In the genomic region with DNA sequence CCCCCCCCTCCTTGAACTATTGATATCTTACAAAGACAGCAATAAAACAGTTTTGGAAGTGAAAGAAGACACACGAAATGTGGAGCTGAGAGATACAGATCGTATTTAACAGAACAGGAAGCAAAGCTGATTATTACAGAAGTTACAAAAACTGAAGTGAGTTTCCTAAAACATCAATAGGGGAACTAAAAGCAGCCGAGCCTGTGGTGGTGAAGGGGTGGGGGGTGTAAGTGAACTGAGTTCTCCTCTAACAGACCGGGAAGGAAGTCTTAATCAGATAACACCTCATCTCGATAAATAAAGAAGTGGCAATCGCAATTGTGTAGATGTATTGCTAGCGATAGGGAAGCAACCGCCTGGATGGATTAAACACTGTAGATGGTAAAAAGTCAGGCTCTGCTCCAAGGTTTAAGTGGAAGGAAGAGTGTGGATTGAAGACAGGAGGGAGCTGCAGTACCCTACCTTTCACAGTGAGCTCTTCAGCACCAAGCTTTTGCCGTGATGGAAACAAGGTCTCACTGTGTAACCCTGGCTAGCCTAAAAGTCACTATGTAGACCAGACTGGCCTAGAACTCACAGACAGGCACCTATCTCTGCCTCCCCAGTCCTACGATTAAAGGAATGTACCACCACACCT, we compare ENCODE assay signal across 13 mouse cellular contexts. TPM values are rescaled to one million over a fixed set of nuclear protein-coding genes. Genes with fewer than 3 reads are reported as not detected.
A peak's percentile ranks its signal among the peaks of the same experiment; 100 is the strongest.
DNase-seq lines count a peak whose midpoint lies in the region; ATAC-seq and TF ChIP-seq lines count a peak whose summit lies in the region.
"Had no signal": no experiment of that assay in that cellular context is flagged by ENCODE, and none has a peak within 500 bp of the region (broad histone marks: within the 10 kb centered on the region; RNA-seq: fewer than 3 reads in every experiment).

No protein-coding gene starts in this region.

- peak overlapping the region; percentile 29 for H3K9ac ChIP-seq in MEL (ENCODE audit: control insufficient read depth, low read depth, low read length, poor library complexity, severe bottlenecking)
- no peak overlapping the region for H3K9ac ChIP-seq in lung, embryonic 15.5 days
- H3K9ac ChIP-seq in midbrain, embryonic 13.5 days (replicated peaks) = no peak overlapping the region
- H3K9ac ChIP-seq: heart, embryonic 12.5 days; limb, embryonic 12.5 days; stomach, embryonic 15.5 days had no signal

- no peaks in the 10 kb centered on the region for H3K9me3 ChIP-seq in MEL (replicated peaks; ENCODE audit: insufficient read depth, low read length)
- H3K9me3 ChIP-seq in lung, embryonic 15.5 days = no peaks in the 10 kb centered on the region
- H3K9me3 ChIP-seq in midbrain, embryonic 13.5 days = no peaks in the 10 kb centered on the region
- H3K9me3 ChIP-seq: limb, embryonic 12.5 days; stomach, embryonic 15.5 days had no signal

- peaks cover 12 to 21% of the 10 kb centered on the region in 2 experiments for H3K4me1 ChIP-seq in MEL (ENCODE audit: control insufficient read depth in 1 of 2, insufficient read depth in 2 of 2, low read length in 2 of 2)
- H3K4me1 ChIP-seq in lung, embryonic 15.5 days = 0 out of 2 replicates have a peak, but pooled peaks cover 4% of the 10 kb centered on the region
- H3K4me1 ChIP-seq in midbrain, embryonic 13.5 days (replicated peaks) = no peaks in the 10 kb centered on the region
- H3K4me1 ChIP-seq: heart, embryonic 12.5 days; limb, embryonic 12.5 days; stomach, embryonic 15.5 days had no signal

- TF ChIP-seq CTCF in MEL (IDR thresholded peaks at IDR 0.05 in 2 of 3, conservative IDR thresholded peaks at IDR 0.05 in 1 of 3; ENCODE audit: control insufficient read depth in 1 of 3, insufficient read depth in 1 of 3, low read depth in 2 of 3, low read length in 3 of 3, poor library complexity in 1 of 3, severe bottlenecking in 1 of 3) = no peak

- peak; percentile 87 to 95 for TF ChIP-seq EP300 in MEL (IDR thresholded peaks at IDR 0.05; ENCODE audit: low read depth in 1 of 2, low read length in 2 of 2)

- peak; percentile 64 for ATAC-seq in lung, embryonic 15.5 days (ENCODE audit: borderline replicate concordance, extremely low read depth, low FRiP score, low TSS enrichment)
- peak; percentile 83 for ATAC-seq in neutrophil, adult 5-6 weeks (ENCODE audit: extremely low read depth, insufficient number of reproducible peaks, low FRiP score, poor library complexity, severe bottlenecking)
- no peak for ATAC-seq in midbrain, embryonic 13.5 days
- ATAC-seq: forebrain, embryonic 16.5 days had no signal

- 32% methylated on average over 10 of the region's 10 CpGs for WGBS in lung, embryonic 15.5 days
- 86% methylated on average over 10 of the region's 10 CpGs for WGBS in midbrain, embryonic 13.5 days

- DNase-seq in 416B (ENCODE audit: low read depth) (peak; percentile 89), MEL (ENCODE audit: low read depth, low spot score) (peak; percentile 93)
- DNase-seq in layer of hippocampus, adult 8-10 months (ENCODE audit: low spot score in 2 of 2) = no peak
- DNase-seq in cerebellum, adult 8-10 months = no peak
- DNase-seq in kidney, adult 11 months = no peak
- DNase-seq: kidney, adult 9 months had no signal

- peak overlapping the region; percentile 93 for H3K27ac ChIP-seq in MEL (ENCODE audit: control insufficient read depth, low read depth, low read length)
- no peak overlapping the region for H3K27ac ChIP-seq in lung, embryonic 15.5 days
- no peak overlapping the region for H3K27ac ChIP-seq in midbrain, embryonic 13.5 days
- H3K27ac ChIP-seq: limb, embryonic 12.5 days; stomach, embryonic 15.5 days had no signal

- H3K4me2 ChIP-seq in lung, embryonic 15.5 days = no peak overlapping the region
- no peak overlapping the region for H3K4me2 ChIP-seq in midbrain, embryonic 13.5 days (replicated peaks)
- H3K4me2 ChIP-seq: heart, embryonic 12.5 days; limb, embryonic 12.5 days; stomach, embryonic 15.5 days had no signal

- no peaks in the 10 kb centered on the region for H3K27me3 ChIP-seq in MEL (ENCODE audit: control insufficient read depth in 1 of 2, insufficient read depth in 2 of 2, low read length in 2 of 2)
- H3K27me3 ChIP-seq in lung, embryonic 15.5 days = no peaks in the 10 kb centered on the region
- H3K27me3 ChIP-seq in midbrain, embryonic 13.5 days = no peaks in the 10 kb centered on the region
- H3K27me3 ChIP-seq: heart, embryonic 12.5 days; limb, embryonic 12.5 days; stomach, embryonic 15.5 days had no signal

- H3K79me2 ChIP-seq in MEL (ENCODE audit: control insufficient read depth, insufficient read depth, low read length, poor library complexity) = no peaks in the 10 kb centered on the region

- TF ChIP-seq RAD21 in MEL (IDR thresholded peaks at IDR 0.05; ENCODE audit: low read depth, low read length) = no peak

- H3K4me3 ChIP-seq in MEL (ENCODE audit: control insufficient read depth in 1 of 2, insufficient read depth in 1 of 2, low read depth in 2 of 2, low read length in 2 of 2) = peak overlapping the region; percentile 17 to 56
- H3K4me3 ChIP-seq in lung, embryonic 15.5 days = no peak overlapping the region
- no peak overlapping the region for H3K4me3 ChIP-seq in midbrain, embryonic 13.5 days (replicated peaks)
- H3K4me3 ChIP-seq: heart, embryonic 12.5 days; limb, embryonic 12.5 days; stomach, embryonic 15.5 days had no signal

- TF ChIP-seq POLR2A in MEL (IDR thresholded peaks at IDR 0.05; ENCODE audit: control insufficient read depth in 1 of 2, insufficient read depth in 1 of 2, low read depth in 1 of 2, low read length in 2 of 2, poor library complexity in 1 of 2) = peak in 1 of 2 experiments; percentile 43; a peak in 1 of 4 replicates

- H3K36me3 ChIP-seq in MEL (ENCODE audit: control insufficient read depth in 1 of 2, insufficient read depth in 2 of 2, low read length in 2 of 2) = peaks cover 0 to 33% of the 10 kb centered on the region in 2 experiments; a peak in 2 of 4 replicates
- no peaks in the 10 kb centered on the region for H3K36me3 ChIP-seq in lung, embryonic 15.5 days
- no peaks in the 10 kb centered on the region for H3K36me3 ChIP-seq in midbrain, embryonic 13.5 days
- H3K36me3 ChIP-seq: heart, embryonic 12.5 days; limb, embryonic 12.5 days; stomach, embryonic 15.5 days had no signal

TF ChIP-seq in MEL, 35 proteins besides CTCF, POLR2A, EP300 and RAD21 (continues in another document):
- TF ChIP-seq MYC (IDR thresholded peaks at IDR 0.05; ENCODE audit: low read depth, low read length) (no peak), ELF1 (IDR thresholded peaks at IDR 0.05; ENCODE audit: low read depth, low read length) (0 out of 2 replicates have a peak, but pooled peaks have one; percentile 39), MXI1 (IDR thresholded peaks at IDR 0.05; ENCODE audit: low read depth, low read length) (peak; percentile 45), POLR2AphosphoS2 (IDR thresholded peaks at IDR 0.05; ENCODE audit: low read length) (no peak), HCFC1 (IDR thresholded peaks at IDR 0.05; ENCODE audit: low read depth, low read length) (peak; percentile 40; the same call in 1 of the 2 replicates), SMC3 (IDR thresholded peaks at IDR 0.05; ENCODE audit: low read depth, low read length) (no peak), ZC3H11A (IDR thresholded peaks at IDR 0.05; ENCODE audit: low read depth, low read length) (no peak), POLR2AphosphoS5 (IDR thresholded peaks at IDR 0.05; ENCODE audit: borderline replicate concordance, low read depth, low read length) (no peak), UBTF (IDR thresholded peaks at IDR 0.05; ENCODE audit: borderline replicate concordance, insufficient read depth, low read depth, low read length) (no peak), CHD1 (IDR thresholded peaks at IDR 0.05; ENCODE audit: low read depth, low read length) (peak; percentile 46; the same call in 1 of the 2 replicates), GATA1 (IDR thresholded peaks at IDR 0.05; ENCODE audit: low read depth, low read length) (peak; percentile 89), CHD2 (IDR thresholded peaks at IDR 0.05; ENCODE audit: low read length) (peak; percentile 70), MAX (IDR thresholded peaks at IDR 0.05; ENCODE audit: low read length) (peak; percentile 40; the same call in 1 of the 2 replicates), NRF1 (IDR thresholded peaks at IDR 0.05; ENCODE audit: insufficient read depth, low read depth, low read length, poor library complexity, severe bottlenecking) (no peak), USF1 (IDR thresholded peaks at IDR 0.05; ENCODE audit: low read depth, low read length) (no peak), MAZ (IDR thresholded peaks at IDR 0.05; ENCODE audit: low read depth, low read length) (peak; percentile 94), ZMIZ1 (IDR thresholded peaks at IDR 0.05; ENCODE audit: low read depth, low read length) (0 out of 2 replicates have a peak, but pooled peaks have one; percentile 55), KAT2A (conservative IDR thresholded peaks at IDR 0.05; ENCODE audit: low read depth, low read length) (no peak), NELFE (IDR thresholded peaks at IDR 0.05; ENCODE audit: low read depth, low read length) (peak; percentile 30; the same call in 1 of the 2 replicates), TCF12 (IDR thresholded peaks at IDR 0.05; ENCODE audit: low read depth, low read length) (peak; percentile 85), RCOR1 (IDR thresholded peaks at IDR 0.05; ENCODE audit: low read depth, low read length) (peak; percentile 80), ZNF384 (IDR thresholded peaks at IDR 0.05; ENCODE audit: low read depth, low read length) (peak; percentile 17), E2F4 (IDR thresholded peaks at IDR 0.05; ENCODE audit: borderline replicate concordance, low read depth, low read length) (no peak), ETS1 (IDR thresholded peaks at IDR 0.05; ENCODE audit: low read depth, low read length) (peak; percentile 89), TBP (IDR thresholded peaks at IDR 0.05; ENCODE audit: low read depth, low read length) (peak; percentile 72), JUND (IDR thresholded peaks at IDR 0.05; ENCODE audit: low read depth, low read length) (no peak), SIN3A (IDR thresholded peaks at IDR 0.05; ENCODE audit: low read length) (peak; percentile 91), MYB (IDR thresholded peaks at IDR 0.05; ENCODE audit: low read depth, low read length) (peak; percentile 88), USF2 (IDR thresholded peaks at IDR 0.05; ENCODE audit: borderline replicate concordance in 1 of 2, insufficient read depth in 1 of 2, low read depth in 1 of 2, low read length in 2 of 2) (no peak)

RNA-seq across cellular contexts. Expression of a gene that starts 31.2 kb away (rescaled TPM):
- total RNA-seq in MEL (2012; rRNA removed) = 154 and 191 TPM in 2 replicates
- 100 to 1,000 TPM in 1 of 2 experiments, not detected in 1; 211 TPM for polyA plus RNA-seq in MEL (2012; ENCODE audit: insufficient read depth in 1 of 2, insufficient read length in 2 of 2, low read depth in 1 of 2, low replicate concordance in 2 of 2, missing spikeins in 1 of 2)
- 335 and 337 TPM in 2 replicates for polyA plus RNA-seq in lung, embryonic 15.5 days (2015; fragmentation: Nextera tagmentation; extraction: Ambion mirVana)
- 1,373 and 1,435 TPM in 2 replicates for total RNA-seq in neutrophil, adult 5-6 weeks (2017)
- 100 to 1,000 TPM; 326 to 354 (median 335) TPM for total RNA-seq in layer of hippocampus, adult 8-10 months (2022)
- 238 and 243 TPM in 2 replicates for polyA plus RNA-seq in midbrain, embryonic 13.5 days (2015; fragmentation: Nextera tagmentation; extraction: Ambion mirVana)

Comparison
In these comparisons a context has a peak if more than half of its experiments do, and no peak if none do; other contexts are left out.
1. DNase-seq: peak in 416B (single experiment) and MEL (single experiment); none in layer of hippocampus, adult 8-10 months (0 of 2), cerebellum, adult 8-10 months (single experiment) and kidney, adult 11 months (single experiment).
2. H3K4me3 ChIP-seq: peak in MEL (2 of 2); none in lung, embryonic 15.5 days (single experiment) and midbrain, embryonic 13.5 days (single experiment).